Mouse (Mus musculus) layer of hippocampus, postnatal 36 days (tissue): ENCODE results near the gene Pxmp4. TPM values are rescaled to one million over a fixed set of nuclear protein-coding genes. Genes with fewer than 3 reads are reported as not detected.

Experiments used
- DNase-seq, 2 experiments: peaks; one replicate each; pipeline ENCODE4 v3.0.0; 2022
- total RNA-seq, 2 experiments: library from RNA; stranded (reverse); gene quantifications; 2 replicates each; pipeline ENCODE4 v1.2.3; 2021

The Pxmp4 gene
- total RNA-seq, 2 experiments from 2014 or later = 10.0 to 10.5 TPM

DNA sequence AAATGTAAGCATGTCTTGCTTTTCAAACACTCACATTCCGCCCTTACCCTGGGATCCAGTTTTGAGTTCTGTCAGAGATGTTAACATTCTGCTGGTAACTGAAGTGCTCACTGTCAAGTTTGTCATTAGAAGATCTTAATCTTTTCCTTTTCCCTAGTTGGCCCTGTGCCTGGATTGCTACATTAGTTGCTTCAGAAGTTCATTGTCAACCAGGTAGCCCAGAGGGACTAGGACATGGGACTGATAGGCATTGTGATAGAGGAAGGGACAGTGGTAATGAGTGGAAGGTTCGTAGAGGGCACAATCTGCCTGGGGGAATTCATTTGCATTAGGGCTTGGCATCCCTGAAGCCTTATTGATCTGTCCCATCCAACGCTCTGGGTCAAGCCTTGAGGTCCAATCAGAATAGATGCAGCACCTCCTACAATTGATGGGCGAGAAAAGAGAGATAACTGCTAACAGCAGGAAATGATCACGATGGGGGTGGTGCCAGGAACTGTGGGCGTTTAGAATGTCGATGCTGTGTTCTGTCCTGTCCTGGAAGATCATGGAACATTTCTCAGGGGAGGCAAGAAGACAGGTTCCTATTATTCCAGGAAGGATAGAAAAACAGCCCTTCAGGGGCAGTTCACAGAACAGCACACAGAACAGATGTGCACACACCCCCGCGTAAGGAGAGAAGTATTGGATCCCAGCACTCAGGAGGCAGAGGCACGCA lies 5.7 kb upstream of the Pxmp4 start:
- DNase-seq = no peak

DNA sequence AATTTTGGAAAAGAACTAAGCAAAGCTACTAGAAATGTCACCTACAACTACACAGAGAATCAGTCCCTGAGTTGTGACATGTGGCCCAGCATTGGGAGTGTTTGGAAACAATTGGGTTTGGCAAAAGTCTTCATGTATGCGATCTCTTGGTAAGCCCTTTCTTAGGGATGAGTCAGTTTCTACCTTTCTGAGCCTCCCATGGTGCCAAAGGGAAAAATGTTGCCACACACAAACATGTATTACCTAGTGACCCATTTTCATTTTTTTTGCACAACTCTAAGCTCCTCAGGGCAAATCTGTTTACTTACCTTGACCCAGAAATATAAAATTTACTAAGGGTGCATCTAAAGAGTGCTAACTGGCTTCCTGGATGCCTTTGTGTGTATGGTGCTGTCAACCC lies 3.5 kb upstream of the Pxmp4 start:
- no peak for DNase-seq

DNA sequence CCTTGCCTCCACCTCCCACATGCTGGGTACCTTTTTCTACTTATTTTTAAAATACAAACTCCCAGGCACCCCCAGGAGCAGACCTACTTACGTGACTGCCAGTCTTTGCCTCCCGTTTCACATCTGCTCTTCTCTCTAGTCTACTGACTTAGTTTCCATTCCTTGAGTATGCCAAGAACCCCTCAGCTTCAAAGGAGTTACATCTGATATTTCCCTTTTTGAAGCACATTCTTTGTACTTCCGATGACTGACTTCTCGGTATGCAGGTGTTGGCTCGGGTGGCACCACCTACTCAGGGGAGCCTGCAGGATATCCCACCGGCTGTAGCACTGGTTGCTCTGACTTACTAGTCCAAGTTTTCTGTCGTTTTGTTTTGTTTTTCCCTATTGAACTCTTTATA lies 648 bp upstream of the Pxmp4 start:
- DNase-seq = no peak

DNA sequence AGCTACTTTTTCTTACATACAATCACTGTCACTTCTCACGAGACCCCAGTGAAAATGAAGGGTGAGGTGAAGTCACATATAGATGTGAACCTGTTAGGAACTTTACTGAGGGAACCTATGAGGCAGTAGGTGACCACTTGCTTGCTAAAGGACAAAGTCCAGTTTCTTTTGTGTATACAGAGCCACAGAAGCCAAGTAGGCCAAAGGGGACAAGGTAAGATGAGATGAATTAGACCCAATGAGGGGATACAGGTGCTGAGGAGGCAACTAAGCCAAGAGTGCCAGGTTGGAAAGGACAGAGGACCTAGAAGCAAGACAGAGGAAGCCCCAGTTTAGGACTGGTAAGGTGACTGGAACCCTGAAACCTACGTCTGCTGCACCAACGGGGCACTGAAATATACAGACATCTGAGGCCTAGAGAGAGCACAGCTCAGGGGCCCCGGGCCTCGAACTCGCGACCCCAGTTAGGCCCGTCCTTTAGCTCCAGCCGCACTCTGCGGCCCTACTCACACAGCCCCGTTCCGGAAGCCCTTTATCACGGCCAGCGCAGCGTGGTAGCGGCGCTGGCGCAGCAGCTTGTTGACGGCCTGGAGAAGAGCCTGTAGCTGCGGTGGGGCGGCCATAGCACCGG lies 386 bp downstream of the Pxmp4 start:
- DNase-seq = no peak

DNA sequence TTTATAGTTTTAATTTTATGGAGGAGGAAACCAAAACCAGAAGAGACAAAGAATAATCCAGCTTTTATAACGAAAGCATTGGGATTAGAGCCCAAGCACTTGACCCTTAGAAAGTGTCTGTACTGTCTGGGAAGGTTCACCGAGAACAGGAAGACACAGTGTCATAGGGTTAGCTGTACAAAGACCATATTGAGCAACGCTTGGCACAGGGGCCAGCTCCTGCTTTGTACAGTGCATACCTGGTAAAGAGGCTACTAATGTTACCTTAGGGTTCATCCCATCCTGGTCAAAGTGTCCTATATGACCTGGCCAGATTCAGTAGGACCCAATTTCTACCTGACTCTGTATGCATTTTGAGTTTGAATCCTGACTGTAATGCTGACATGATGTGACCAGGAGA lies 2.2 kb downstream of the Pxmp4 start:
- DNase-seq = no peak

DNA sequence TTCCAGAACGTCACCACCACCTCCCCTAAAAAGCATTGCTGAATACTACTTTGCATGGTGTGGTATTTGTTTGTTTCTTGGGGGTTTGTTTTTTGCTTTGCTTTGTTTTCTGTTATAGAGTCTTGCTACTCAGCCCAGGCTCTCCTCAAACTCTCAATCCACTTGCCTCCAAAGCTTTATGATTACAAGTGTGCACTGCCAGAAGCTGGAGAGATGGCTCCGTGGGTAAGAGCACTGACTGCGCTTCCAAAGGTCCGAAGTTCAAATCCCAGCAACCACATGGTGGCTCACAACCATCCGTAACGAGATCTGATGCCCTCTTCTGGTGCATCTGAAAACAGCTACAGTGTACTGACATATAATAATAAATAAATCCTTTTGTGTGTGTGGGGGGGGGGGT lies 2.9 kb downstream of the Pxmp4 start:
- DNase-seq = no peak

DNA sequence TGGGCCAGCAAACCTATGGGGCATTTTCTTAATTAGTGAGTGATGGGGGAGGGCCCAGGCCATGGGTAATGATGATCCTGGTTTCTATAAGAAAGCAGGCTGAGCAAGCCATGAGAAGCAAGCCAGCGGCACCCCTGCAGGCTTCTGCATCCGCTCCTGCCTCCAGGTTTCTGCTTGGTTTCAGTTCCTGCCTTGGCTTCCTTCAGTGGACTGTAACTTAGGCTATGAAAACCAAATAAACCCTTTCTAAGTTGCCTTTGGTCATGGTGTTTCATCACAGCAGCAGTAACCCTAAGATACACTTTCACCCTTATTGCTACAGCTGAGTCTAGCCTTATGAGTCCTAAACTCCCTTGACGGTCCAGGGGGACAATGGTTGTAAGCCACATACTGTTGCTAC lies 6.1 kb downstream of the Pxmp4 start:
- DNase-seq = no peak

DNA sequence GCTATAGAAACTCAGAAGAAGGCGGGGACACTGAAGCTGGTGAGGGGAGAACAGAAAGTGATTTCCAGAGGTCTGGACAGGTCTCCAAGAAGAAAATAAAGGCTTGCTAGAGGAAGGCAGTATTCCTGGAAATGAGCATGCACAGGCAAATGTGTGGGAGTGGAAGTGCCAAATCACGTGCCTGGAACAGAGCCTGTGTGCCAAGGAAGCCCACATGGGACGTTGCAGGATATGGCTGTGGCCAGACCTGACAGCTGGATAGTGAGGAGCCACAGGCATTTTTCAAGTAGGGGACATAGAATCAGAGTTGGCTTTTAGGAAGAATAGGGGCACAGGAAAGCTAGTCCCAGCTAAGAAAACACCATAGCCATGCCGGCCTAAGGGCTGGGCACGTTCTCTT lies 7.7 kb downstream of the Pxmp4 start:
- DNase-seq = peak in 1 of 2 experiments; percentile 20

DNA sequence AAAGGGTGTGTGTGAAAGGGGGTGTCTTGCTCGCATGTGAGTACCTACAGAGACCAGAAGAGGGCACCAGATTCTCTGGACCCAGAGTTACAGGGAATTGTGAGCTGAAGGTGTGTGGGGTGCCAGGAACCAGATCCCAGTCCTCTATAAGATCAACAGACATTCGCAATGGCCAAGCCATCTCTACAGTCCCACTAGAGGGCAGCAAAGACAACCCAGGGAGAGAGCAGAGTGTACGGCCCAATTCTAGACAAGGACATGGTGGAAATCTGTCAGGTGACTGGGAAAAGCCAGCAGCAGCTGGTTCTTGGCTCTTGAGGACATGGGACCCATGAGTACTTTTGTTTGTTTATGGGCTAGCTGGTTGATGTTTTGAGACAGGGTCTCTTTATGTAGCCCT lies 10.5 kb downstream of the Pxmp4 start:
- DNase-seq = no peak

DNA sequence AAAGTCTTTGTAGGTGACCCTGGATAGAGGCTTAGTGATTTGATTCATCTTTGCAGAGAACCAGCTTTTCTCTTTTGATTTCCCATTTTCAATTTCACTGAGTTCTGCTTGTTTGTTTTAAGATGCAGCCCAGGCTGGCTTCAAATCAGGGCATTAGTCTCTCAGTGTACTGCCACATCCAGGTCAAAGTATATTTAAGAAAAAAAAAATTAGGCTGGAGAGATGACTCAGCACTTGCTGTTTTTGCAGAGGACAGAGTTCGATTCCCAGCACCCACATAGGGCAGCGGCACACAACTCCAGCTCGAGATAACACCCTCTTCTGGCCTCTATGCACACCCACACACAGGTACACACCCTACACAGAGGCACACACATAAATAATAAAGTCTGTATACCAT lies 12.3 kb downstream of the Pxmp4 start:
- DNase-seq = no peak

DNA sequence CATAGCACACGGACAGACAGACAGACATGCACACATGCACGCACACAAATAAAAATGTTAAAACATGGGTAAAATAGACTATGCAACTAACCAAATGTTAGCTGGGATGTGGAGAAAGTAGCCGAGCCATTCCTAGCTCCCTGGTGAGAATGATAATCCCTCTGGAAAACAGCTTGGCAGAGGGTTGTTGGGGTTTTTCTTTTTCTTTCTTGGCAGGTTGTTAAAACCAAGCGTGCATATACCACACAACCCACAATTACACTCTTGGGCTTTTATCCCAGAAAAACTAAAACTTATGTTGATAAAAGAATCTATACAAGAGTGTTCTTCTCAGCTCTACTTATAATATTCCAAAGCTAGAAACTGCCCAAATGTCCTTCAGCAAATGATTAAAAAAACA lies 14.5 kb downstream of the Pxmp4 start:
- no peak for DNase-seq

DNA sequence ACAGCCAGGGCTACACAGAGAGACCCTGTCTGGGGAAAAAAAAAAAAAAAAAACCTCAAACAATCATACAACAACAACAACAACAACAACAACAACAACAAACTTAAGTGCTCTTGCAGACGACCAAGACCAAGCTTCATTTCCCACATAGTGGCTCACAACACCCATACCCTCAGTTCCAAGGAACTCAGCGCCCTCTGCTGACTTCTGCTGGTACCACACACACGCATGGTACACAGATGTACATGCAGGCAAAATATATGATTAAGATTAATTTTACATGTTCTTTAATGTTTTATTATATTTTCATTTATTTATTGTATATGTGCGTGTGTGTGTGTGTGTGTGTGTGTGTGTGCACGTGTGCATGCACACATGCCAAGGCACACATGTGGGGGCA lies 17.1 kb downstream of the Pxmp4 start:
- DNase-seq = no peak

DNA sequence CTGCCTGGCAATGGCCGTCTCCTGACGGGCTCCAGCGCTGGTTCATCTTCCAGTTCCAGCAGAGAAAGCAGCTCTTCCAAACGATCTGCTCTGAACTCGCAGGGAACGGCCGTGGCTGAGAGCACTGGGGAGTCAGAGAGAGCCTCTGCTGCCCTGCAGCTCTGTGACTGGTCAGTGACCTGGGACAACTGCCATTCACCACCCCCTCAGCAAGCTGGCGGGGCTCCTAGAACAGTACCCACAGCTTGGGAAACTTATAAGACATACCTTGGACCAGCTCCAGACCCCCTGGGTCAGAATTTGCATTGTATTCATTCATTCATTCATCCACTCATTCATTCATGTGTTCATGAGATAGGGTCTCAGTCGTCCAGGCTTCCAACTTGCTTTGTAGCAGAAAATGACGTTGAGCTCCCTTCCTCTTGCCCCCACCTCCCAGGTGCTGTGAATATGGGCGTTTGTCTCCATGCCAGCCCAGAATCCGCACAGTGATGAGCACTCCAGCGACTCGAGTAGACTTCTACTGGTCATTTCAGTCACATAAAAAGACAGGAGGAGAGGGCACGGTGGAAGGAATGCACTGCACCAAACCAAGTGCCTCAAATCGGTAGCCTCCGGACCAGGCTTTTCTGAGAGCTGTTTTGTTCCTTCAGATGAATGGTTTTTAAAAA lies 18.4 kb downstream of the Pxmp4 start:
- DNase-seq = no peak

DNA sequence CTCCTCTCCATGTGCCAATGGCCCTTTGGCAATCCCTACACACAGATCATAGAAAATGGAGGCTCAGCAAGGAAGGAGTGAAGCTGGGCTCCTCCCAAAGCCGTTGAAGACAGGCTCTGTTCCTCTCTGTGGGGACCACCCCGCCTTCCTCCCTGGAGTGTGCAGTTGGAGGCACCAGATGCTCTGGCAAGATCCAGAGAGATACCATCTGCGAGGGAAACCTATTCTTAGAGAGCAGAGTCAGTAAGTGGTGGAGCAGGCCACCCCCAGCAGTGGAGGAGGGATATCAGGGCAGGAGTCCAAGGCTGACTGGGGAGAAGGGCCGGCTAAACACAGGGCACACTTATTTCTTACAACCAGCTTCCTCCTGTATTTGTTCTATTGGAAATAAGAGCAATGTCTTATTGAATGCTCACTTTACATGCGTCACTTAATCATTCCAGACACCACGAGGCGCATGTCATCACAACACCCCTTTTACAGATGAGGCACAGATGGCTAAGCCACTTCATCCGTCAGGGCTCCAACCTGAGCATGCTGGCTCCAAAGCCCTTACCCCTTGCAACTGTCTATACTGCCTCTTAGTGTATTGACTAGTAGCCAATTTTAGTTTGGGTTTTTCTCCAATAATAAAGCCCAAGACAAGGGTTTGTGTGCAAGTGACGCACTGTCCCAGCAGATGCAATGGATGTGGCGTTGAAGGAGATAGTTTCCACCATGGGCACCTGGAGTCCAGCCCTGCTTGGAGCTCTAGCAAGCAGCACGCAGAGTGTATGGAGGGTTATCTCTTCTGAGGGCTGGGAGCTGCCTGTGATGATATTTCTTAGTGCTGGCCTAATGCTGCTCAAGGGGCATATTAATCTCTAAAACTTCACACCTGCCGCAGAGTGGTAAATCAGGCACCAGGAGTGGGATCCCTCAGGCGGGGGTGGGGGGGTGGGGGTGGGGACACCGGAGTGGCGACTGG lies 19.3 kb downstream of the Pxmp4 start:
- DNase-seq = peak; percentile 90 to 91

DNA sequence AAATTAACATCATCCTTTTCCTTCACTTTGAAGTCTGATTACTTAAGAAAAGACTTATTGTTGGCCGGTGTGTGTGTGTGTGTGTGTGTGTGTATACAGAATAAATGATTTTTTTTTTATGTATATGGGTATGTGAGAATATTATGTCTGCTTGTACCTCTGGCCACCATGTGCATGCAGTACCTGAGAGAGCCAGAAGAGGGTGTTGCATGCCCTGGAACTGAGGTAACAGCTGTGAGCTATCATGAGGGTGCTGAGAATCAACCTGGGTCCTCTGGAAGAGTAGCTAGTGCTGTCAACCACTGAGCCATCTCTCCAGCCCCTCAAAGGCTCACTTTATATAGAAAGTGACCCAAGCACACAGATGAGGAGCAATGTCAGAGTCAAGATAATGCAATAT lies 22.1 kb downstream of the Pxmp4 start:
- DNase-seq = no peak

DNA sequence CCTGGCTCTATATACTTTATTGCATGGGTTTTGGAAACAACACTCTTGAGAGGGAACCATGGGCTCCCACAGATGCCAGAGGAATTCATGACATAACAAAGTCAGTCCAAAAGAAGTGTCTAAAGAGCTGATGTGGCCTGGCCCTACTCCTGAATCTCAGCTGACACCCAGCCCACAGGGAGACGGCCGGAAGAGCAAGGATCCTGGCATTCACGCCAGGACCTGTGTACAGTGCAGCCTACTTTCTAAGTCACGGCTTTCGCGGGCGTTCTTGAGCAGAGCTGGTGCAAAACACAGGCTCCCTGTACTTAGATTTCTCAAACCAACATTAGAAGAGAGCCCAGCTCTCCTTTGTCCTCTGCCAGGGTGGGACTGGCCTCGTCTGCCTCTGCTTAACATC lies 22.9 kb downstream of the Pxmp4 start:
- DNase-seq = no peak

DNA sequence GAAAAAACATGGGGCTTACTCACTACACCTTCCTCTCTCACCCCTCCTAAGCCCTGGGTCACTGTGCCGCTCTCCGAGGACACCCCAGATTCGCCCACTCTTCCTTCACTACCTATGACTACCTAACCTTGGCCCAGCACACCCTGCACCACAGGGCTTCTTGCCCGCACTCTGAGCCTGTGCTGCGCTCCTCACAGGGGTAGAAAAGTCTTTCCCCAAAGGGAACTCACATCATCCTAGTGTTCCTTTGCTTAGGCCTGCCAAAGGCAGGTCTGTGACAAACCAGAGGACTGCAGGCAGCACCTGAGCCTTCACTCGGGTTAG lies 25.8 kb downstream of the Pxmp4 start:
- DNase-seq = no peak

DNA sequence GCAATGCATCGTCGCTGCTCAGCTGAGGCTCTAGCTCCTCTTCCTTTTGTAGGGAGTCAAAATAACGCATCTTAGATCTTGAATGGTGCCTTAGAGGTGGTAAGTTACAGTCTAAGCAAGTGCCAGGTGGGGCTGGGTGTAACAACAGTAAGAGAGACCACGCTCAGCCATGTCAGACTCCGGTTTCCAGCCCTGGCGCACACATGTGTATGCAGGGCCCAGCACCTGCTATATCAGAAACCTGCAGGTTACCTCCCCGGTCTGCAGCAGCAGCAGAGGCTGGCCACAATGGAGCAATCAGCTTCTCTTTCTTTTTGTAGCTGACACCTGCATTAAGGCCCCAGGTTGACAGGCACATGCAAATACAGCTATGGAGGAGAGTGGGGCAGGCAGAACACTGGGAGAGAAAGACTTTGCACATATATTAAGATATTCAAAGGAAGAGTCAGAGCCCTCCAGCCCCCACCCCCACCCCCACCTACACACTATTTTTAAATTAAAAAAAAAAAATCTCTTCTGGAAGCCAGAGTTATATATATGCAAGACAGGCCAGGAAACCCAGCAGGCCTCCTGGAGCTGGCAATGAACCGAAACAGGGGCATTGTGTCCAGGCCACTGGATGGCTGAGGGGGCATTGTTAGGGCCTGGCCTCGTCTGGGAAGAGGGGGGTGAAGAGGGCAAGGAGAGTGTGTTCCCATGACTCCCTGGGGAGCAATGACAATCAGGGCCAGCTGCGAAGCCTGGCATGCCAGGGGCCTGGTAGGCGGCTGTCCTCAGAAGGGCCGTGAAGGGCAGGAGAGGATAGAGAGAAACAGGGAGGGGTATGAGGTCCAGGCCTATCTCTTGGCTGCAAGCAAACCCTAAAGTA lies 26.4 kb downstream of the Pxmp4 start:
- DNase-seq = no peak

DNA sequence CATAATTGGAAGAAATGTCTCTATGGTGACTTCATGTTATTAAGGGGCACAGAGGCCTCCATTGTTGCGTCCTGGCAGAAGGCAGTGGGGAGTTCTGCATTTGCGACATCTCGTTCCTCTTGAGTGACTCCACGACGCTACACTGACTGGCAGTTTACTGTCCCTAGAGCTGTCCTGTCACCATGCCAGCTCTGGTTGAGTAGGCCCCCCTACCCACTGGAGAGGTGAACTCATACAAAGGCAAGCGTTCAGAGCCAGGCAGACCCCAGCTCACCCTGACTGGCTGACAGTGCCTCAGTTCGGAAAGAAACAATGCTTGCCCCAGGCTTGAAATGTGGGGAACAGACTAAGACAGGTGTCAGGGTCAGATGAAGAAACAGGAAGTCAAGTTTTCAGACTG lies 29.2 kb downstream of the Pxmp4 start:
- no peak for DNase-seq

DNA sequence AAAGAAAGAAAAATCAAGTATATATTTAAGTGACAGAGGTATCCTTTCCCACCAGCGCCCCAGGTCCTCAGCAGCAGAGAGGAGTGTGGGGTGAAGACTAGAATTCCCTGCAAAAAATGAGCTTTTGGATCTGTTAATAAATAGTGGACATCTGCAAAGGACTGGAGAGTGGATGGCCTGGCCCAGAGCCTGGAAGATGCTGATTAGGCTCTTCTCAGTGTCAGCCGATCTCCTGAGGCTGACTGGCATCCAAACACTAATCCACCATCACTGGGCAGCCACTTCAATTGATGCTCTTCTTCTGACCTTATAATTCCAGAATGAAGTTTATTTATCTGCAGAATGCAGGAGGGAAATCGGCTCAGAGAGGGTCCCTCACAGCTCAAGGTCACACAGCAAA lies 30.5 kb downstream of the Pxmp4 start:
- DNase-seq = no peak

DNA sequence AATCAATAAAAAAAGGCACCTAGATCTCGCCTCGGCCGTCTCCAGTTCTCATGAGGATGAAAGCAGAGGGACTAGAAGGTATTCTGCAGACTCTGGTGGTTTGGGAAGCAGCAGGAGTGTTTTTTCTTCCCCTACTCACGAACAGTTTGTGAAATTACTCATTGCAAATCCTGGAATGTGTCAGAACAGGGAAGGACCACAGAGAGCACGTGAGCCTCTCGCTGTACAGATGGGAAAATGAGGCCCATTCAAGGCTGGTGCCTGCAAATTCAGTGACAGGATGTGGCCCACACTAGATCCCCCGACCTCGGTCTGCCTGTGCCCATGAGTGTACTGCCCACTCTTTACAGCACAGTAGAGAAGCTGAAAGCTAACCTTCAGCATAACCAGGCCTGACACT lies 31.5 kb downstream of the Pxmp4 start:
- no peak for DNase-seq

DNA sequence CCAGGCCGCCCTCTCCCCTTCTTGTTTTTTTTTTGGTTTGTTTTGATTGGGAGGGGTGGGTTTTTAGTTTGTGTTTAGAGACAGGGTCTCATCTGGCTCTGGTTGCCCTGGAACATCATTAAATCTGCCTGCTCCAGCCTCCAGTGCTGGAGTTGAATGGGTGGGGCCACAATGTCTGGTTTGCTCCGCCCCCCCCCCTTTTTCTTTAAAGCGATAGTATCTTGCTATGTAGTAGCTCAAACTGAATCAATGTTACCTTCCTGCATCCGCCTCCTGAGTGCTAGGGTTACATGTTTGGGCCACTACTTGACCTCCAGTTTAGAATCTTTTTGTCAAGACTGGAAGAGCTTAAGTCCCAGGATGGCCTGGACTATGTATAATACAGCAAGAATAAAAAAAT lies 32.2 kb downstream of the Pxmp4 start:
- no peak for DNase-seq
